Mouse (Mus musculus) midbrain, embryonic 16.5 days (tissue): ENCODE measurements around the gene Tnr. TPM values are rescaled to one million over a fixed set of nuclear protein-coding genes. Genes with fewer than 3 reads are reported as not detected.

ENCODE experiments used
- ATAC-seq: fragments of 200-750 bp; cut with Nextera tagmentation; 2 replicates; pipeline ENCODE4 v1.8.0; 2017; ENCODE audit warnings: moderate TSS enrichment
- H3K27ac ChIP-seq: fragments of 300-500 bp; sonication (generic); 2 replicates; pipeline ENCODE4 v1.5.1; 2014; ENCODE audit warnings: mild to moderate bottlenecking, low read length, mixed read lengths
- H3K27me3 ChIP-seq: fragments of 300-500 bp; sonication (generic); 2 replicates; pipeline ENCODE4 v1.6.1; 2014; ENCODE audit warnings: low read depth, low read length, mixed read lengths; ENCODE audit not compliant: control insufficient read depth, insufficient read depth
- H3K36me3 ChIP-seq: fragments of 300-500 bp; sonication (generic); 2 replicates; pipeline ENCODE4 v1.6.1; 2014; ENCODE audit warnings: mild to moderate bottlenecking, low read length, moderate library complexity, mixed read lengths; ENCODE audit not compliant: control insufficient read depth, insufficient read depth
- H3K4me1 ChIP-seq: fragments of 300-500 bp; sonication (generic); 2 replicates; pipeline ENCODE4 v1.6.1; 2014; ENCODE audit warnings: mild to moderate bottlenecking, low read length, mixed read lengths; ENCODE audit not compliant: control insufficient read depth, insufficient read depth
- H3K4me2 ChIP-seq: fragments of 300-500 bp; sonication (generic); 2 replicates; pipeline ENCODE4 v1.6.1; 2014; ENCODE audit warnings: mild to moderate bottlenecking, low read length, mixed read lengths
- H3K4me3 ChIP-seq: fragments of 300-500 bp; sonication (generic); 2 replicates; pipeline ENCODE4 v1.5.1; 2014; ENCODE audit warnings: low read depth, mild to moderate bottlenecking, low read length, moderate library complexity, mixed read lengths
- H3K9ac ChIP-seq: fragments of 300-500 bp; sonication (generic); 2 replicates; pipeline ENCODE4 v1.6.1; 2014; ENCODE audit warnings: low read depth, low read length, mixed read lengths
- H3K9me3 ChIP-seq: fragments of 300-500 bp; sonication (generic); replicated peaks from 2 replicates; pipeline ENCODE4 v1.6.1; 2014; ENCODE audit warnings: mild to moderate bottlenecking, low read length, mixed read lengths; ENCODE audit not compliant: control insufficient read depth, poor library complexity, severe bottlenecking
- WGBS: fragments of 180-500 bp; shearing (Covaris S2); extraction: QIAGEN DNeasy Blood & Tissue Kit; methylation state at CpG from one replicate; pipeline ENCODE4 v1.1.7; 2014; 5-methylcytosine and 5-hydroxymethylcytosine counted together
- polyA plus RNA-seq: library from polyadenylated mRNA; unstranded; fragments of >200 nt; fragmentation: Nextera tagmentation; extraction: Ambion mirVana; gene quantifications from 2 replicates; pipeline ENCODE4 v1.2.1, GENCODE M21; 2015

Gene Tnr
- polyA plus RNA-seq: 4.5 and 5.4 TPM in 2 replicates

- peak; percentile 89 for ATAC-seq
- WGBS: under 1% methylated on average over 8 of the region's 8 CpGs
- peaks cover 10% of the 10 kb centered on the region for H3K4me1 ChIP-seq
- peak within 1 kb of the TSS; percentile 71 for H3K9ac ChIP-seq
- H3K27me3 ChIP-seq: 0 out of 2 replicates have a peak, but pooled peaks cover 2% of the 10 kb centered on the region
- H3K27ac ChIP-seq: peak within 1 kb of the TSS; percentile 74
- no peaks in the 10 kb centered on the region for H3K9me3 ChIP-seq
- H3K4me2 ChIP-seq: peak within 1 kb of the TSS; percentile 63
- peak within 1 kb of the TSS; percentile 49 for H3K4me3 ChIP-seq
- no peaks in the 10 kb centered on the region for H3K36me3 ChIP-seq
Measured at GRCm38 (mm10) chr1:159523578-159523977, at the start of gene Tnr. Tnr (plus strand) TSS chr1:159523769.

GRCm38 (mm10) chr1:159489853-159490435 lies 33.6 kb upstream of the Tnr start:
- Histone ChIP-seq H3K36me3 (no peaks in the 10 kb centered on the region), H3K9me3 (no peaks in the 10 kb centered on the region), H3K27ac (no peak overlapping the region), H3K9ac (no peak overlapping the region), H3K27me3 (no peaks in the 10 kb centered on the region), H3K4me1 (no peaks in the 10 kb centered on the region; the same call in 1 of the 2 replicates), H3K4me3 (no peak overlapping the region), H3K4me2 (no peak overlapping the region)
- no peak for ATAC-seq
- 92% methylated on average over 4 of the region's 4 CpGs for WGBS

GRCm38 (mm10) chr1:159492536-159492935 lies 31.0 kb upstream of the Tnr start:
- no peak for ATAC-seq
- no peaks in the 10 kb centered on the region for H3K9me3 ChIP-seq
- 89% methylated on average over 4 of the region's 4 CpGs for WGBS

GRCm38 (mm10) chr1:159493720-159494499 lies 29.7 kb upstream of the Tnr start:
- Histone ChIP-seq H3K27ac (no peak overlapping the region), H3K9me3 (no peaks in the 10 kb centered on the region), H3K27me3 (no peaks in the 10 kb centered on the region), H3K4me1 (no peaks in the 10 kb centered on the region; the same call in 1 of the 2 replicates), H3K9ac (no peak overlapping the region), H3K36me3 (no peaks in the 10 kb centered on the region), H3K4me2 (no peak overlapping the region), H3K4me3 (no peak overlapping the region)
- peak; percentile 64; the same call in 1 of the 2 replicates for ATAC-seq
- WGBS: 65% methylated on average over 5 of the region's 5 CpGs

More at GRCm38 (mm10) chr1:159492536-159492935, 31.0 kb upstream of the Tnr start:
- no peak overlapping the region for H3K9ac ChIP-seq
- no peaks in the 10 kb centered on the region; the same call in 1 of the 2 replicates for H3K4me1 ChIP-seq
- no peak overlapping the region for H3K4me2 ChIP-seq
- no peaks in the 10 kb centered on the region for H3K36me3 ChIP-seq
- H3K27ac ChIP-seq: no peak overlapping the region
- H3K4me3 ChIP-seq: no peak overlapping the region
- no peaks in the 10 kb centered on the region for H3K27me3 ChIP-seq

GRCm38 (mm10) chr1:159498236-159498635 lies 25.3 kb upstream of the Tnr start:
- H3K36me3 ChIP-seq: no peaks in the 10 kb centered on the region
- no peaks in the 10 kb centered on the region; the same call in 1 of the 2 replicates for H3K4me1 ChIP-seq
- WGBS: 93% methylated on average over 2 of the region's 2 CpGs
- ATAC-seq: no peak
- H3K9me3 ChIP-seq: no peaks in the 10 kb centered on the region
- no peaks in the 10 kb centered on the region for H3K27me3 ChIP-seq
- no peak overlapping the region for H3K4me3 ChIP-seq
- H3K4me2 ChIP-seq: no peak overlapping the region
- H3K27ac ChIP-seq: no peak overlapping the region
- H3K9ac ChIP-seq: no peak overlapping the region

GRCm38 (mm10) chr1:159499806-159500460 lies 23.6 kb upstream of the Tnr start:
- Histone ChIP-seq H3K4me2 (no peak overlapping the region), H3K4me1 (no peaks in the 10 kb centered on the region), H3K9ac (no peak overlapping the region), H3K27me3 (no peaks in the 10 kb centered on the region), H3K36me3 (no peaks in the 10 kb centered on the region), H3K9me3 (no peaks in the 10 kb centered on the region), H3K27ac (no peak overlapping the region), H3K4me3 (no peak overlapping the region)
- WGBS: 90% methylated on average over 4 of the region's 4 CpGs
- ATAC-seq: no peak

- Histone ChIP-seq H3K4me2 (no peak overlapping the region), H3K9ac (no peak overlapping the region), H3K36me3 (no peaks in the 10 kb centered on the region), H3K4me3 (no peak overlapping the region), H3K9me3 (no peaks in the 10 kb centered on the region), H3K27ac (no peak overlapping the region), H3K4me1 (no peaks in the 10 kb centered on the region), H3K27me3 (no peaks in the 10 kb centered on the region)
- ATAC-seq: no peak
- WGBS: 84% methylated on average over 4 of the region's 4 CpGs
Measured at GRCm38 (mm10) chr1:159501911-159502310, 21.7 kb upstream of the Tnr start.

GRCm38 (mm10) chr1:159510667-159511066 lies 12.9 kb upstream of the Tnr start:
- 77% methylated on average over 3 of the region's 3 CpGs for WGBS
- Histone ChIP-seq H3K4me2 (no peak overlapping the region), H3K36me3 (no peaks in the 10 kb centered on the region), H3K4me1 (no peaks in the 10 kb centered on the region), H3K27me3 (no peaks in the 10 kb centered on the region), H3K4me3 (no peak overlapping the region), H3K27ac (no peak overlapping the region), H3K9me3 (no peaks in the 10 kb centered on the region), H3K9ac (no peak overlapping the region)
- no peak for ATAC-seq
